In genomic region chr14:30868826-30869225, GRCm38 (mm10) we compare ENCODE assay signal across 16 mouse cellular contexts. TPM values are rescaled to one million over a fixed set of nuclear protein-coding genes. Genes with fewer than 3 reads are reported as not detected.
DNase-seq lines count a peak whose midpoint lies in the region; ATAC-seq and TF ChIP-seq lines count a peak whose summit lies in the region.
"Had no signal": no experiment of that assay in that cellular context is flagged by ENCODE, and none has a peak within 500 bp of the region (broad histone marks: within the 10 kb centered on the region; RNA-seq: fewer than 3 reads in every experiment).

No protein-coding gene starts in this region.

- no peaks in the 10 kb centered on the region for H3K9me3 ChIP-seq in heart, embryonic 14.5 days (ENCODE audit: control insufficient read depth, low read length)
- no peaks in the 10 kb centered on the region for H3K9me3 ChIP-seq in ES-Bruce4 (replicated peaks; ENCODE audit: control insufficient read depth, insufficient read depth, low read length, poor library complexity, severe bottlenecking)
- H3K9me3 ChIP-seq in liver, embryonic 15.5 days (replicated peaks), result no peaks in the 10 kb centered on the region
- H3K9me3 ChIP-seq in midbrain, embryonic 14.5 days (ENCODE audit: control insufficient read depth, low read length), result no peaks in the 10 kb centered on the region
- H3K9me3 ChIP-seq: forebrain, embryonic 12.5 days; stomach, embryonic 15.5 days had no signal

- H3K9ac ChIP-seq in heart, embryonic 14.5 days (ENCODE audit: low read length), result no peak overlapping the region
- H3K9ac ChIP-seq in ES-Bruce4 (ENCODE audit: low read depth, poor library complexity, severe bottlenecking), result no peak overlapping the region
- H3K9ac ChIP-seq in liver, embryonic 15.5 days, result no peak overlapping the region
- no peak overlapping the region for H3K9ac ChIP-seq in midbrain, embryonic 14.5 days (replicated peaks; ENCODE audit: low read length)
- H3K9ac ChIP-seq: forebrain, embryonic 12.5 days; stomach, embryonic 15.5 days had no signal

- TF ChIP-seq EP300 in ES-Bruce4 (IDR thresholded peaks at IDR 0.05; ENCODE audit: insufficient read depth, low read depth, low read length), result no peak

- peak overlapping the region; percentile 83 to 91; a peak in 3 of 4 replicates for H3K27ac ChIP-seq in heart, embryonic 14.5 days (replicated peaks in 1 of 2; ENCODE audit: control insufficient read depth in 1 of 2, insufficient read depth in 1 of 2, low read depth in 2 of 2, low read length in 2 of 2)
- peak overlapping the region; percentile 28; the same call in 1 of the 2 replicates for H3K27ac ChIP-seq in ES-Bruce4 (ENCODE audit: insufficient read depth, low read length)
- H3K27ac ChIP-seq in brown adipose tissue, adult 24 weeks (replicated peaks; ENCODE audit: low read depth, low read length), result peak overlapping the region; percentile 84
- peak overlapping the region; percentile 67 for H3K27ac ChIP-seq in liver, embryonic 15.5 days (replicated peaks)
- no peak overlapping the region for H3K27ac ChIP-seq in midbrain, embryonic 14.5 days (replicated peaks; ENCODE audit: low read depth, low read length)
- H3K27ac ChIP-seq: forebrain, embryonic 12.5 days had no signal

- peaks cover 37% of the 10 kb centered on the region for H3K36me3 ChIP-seq in heart, embryonic 14.5 days (ENCODE audit: control insufficient read depth, insufficient read depth, low read length)
- H3K36me3 ChIP-seq in ES-Bruce4 (ENCODE audit: control insufficient read depth, insufficient read depth, low read length, poor library complexity, severe bottlenecking), result no peaks in the 10 kb centered on the region
- peaks cover 18% of the 10 kb centered on the region for H3K36me3 ChIP-seq in liver, embryonic 15.5 days (replicated peaks)
- H3K36me3 ChIP-seq in midbrain, embryonic 14.5 days (ENCODE audit: control insufficient read depth, insufficient read depth, low read length), result peaks cover 38% of the 10 kb centered on the region
- H3K36me3 ChIP-seq: stomach, embryonic 15.5 days had no signal

- WGBS in heart, embryonic 14.5 days, result 83% methylated on average over 10 of the region's 10 CpGs
- WGBS in liver, embryonic 15.5 days (ENCODE audit: insufficient replicate concordance), result 58% methylated on average over 10 of the region's 10 CpGs
- 90% methylated on average over 10 of the region's 10 CpGs for WGBS in midbrain, embryonic 14.5 days

- intact Hi-C loops in heart, postnatal 25 days (cut with DNase I), result loop anchor here (5.0 kb wide), 4 partner anchors 152 to 277 kb away; no protein-coding TSS in a partner anchor
- intact Hi-C loops in left cerebral cortex, postnatal 25 days (cut with DNase I), result loop anchor here (5.0 kb wide), 1 partner anchor 42 kb away; the partner anchor contains the start of gene Tmem110

- no peak overlapping the region for H3K4me3 ChIP-seq in heart, embryonic 14.5 days (ENCODE audit: control insufficient read depth in 1 of 2, insufficient read depth in 1 of 2, low read depth in 1 of 2, low read length in 2 of 2)
- H3K4me3 ChIP-seq in ES-Bruce4 (ENCODE audit: low read depth, low read length), result no peak overlapping the region
- H3K4me3 ChIP-seq in brown adipose tissue, adult 24 weeks (ENCODE audit: insufficient read depth, low read depth, low read length), result no peak overlapping the region
- no peak overlapping the region for H3K4me3 ChIP-seq in liver, embryonic 15.5 days (replicated peaks)
- H3K4me3 ChIP-seq in midbrain, embryonic 14.5 days (replicated peaks; ENCODE audit: low read depth, low read length), result no peak overlapping the region
- H3K4me3 ChIP-seq: forebrain, embryonic 12.5 days; stomach, embryonic 15.5 days had no signal

- peaks cover 15 to 25% of the 10 kb centered on the region in 2 experiments for H3K4me1 ChIP-seq in heart, embryonic 14.5 days (ENCODE audit: control insufficient read depth in 2 of 2, insufficient read depth in 2 of 2, low read length in 2 of 2)
- H3K4me1 ChIP-seq in ES-Bruce4 (ENCODE audit: control insufficient read depth, insufficient read depth, low read length), result no peaks in the 10 kb centered on the region
- H3K4me1 ChIP-seq in brown adipose tissue, adult 24 weeks (ENCODE audit: control insufficient read depth, insufficient read depth, insufficient read length, low read length), result peaks cover 18% of the 10 kb centered on the region
- H3K4me1 ChIP-seq in liver, embryonic 15.5 days (replicated peaks), result peaks cover 43% of the 10 kb centered on the region
- H3K4me1 ChIP-seq in midbrain, embryonic 14.5 days (ENCODE audit: control insufficient read depth, insufficient read depth, low read length), result no peaks in the 10 kb centered on the region
- H3K4me1 ChIP-seq: forebrain, embryonic 12.5 days had no signal

- H3K4me2 ChIP-seq in heart, embryonic 14.5 days (ENCODE audit: low read length), result no peak overlapping the region
- H3K4me2 ChIP-seq in liver, embryonic 15.5 days, result no peak overlapping the region
- no peak overlapping the region for H3K4me2 ChIP-seq in midbrain, embryonic 14.5 days (ENCODE audit: low read length)
- H3K4me2 ChIP-seq: forebrain, embryonic 12.5 days; stomach, embryonic 15.5 days had no signal

- TF ChIP-seq POLR2A in ES-Bruce4 (IDR thresholded peaks at IDR 0.05; ENCODE audit: insufficient read depth, low read length), result no peak

- no peak for DNase-seq in heart, postnatal 25 days (ENCODE audit: low spot score)
- no peak for DNase-seq in midbrain, embryonic 14.5 days
- DNase-seq in left cerebral cortex, postnatal 25 days (ENCODE audit: low spot score in 2 of 2), result no peak
- DNase-seq: cerebellum, adult 9-11 months; kidney, adult 11 months; right cerebral cortex, postnatal 25 days had no signal

- no peak for ATAC-seq in heart, embryonic 14.5 days (ENCODE audit: insufficient number of reproducible peaks, insufficient read depth, low FRiP score, low read depth)
- ATAC-seq in liver, embryonic 15.5 days (ENCODE audit: insufficient read depth), result no peak
- ATAC-seq in midbrain, embryonic 14.5 days (ENCODE audit: low FRiP score, low TSS enrichment), result no peak
- ATAC-seq: hindbrain, embryonic 16.5 days had no signal

- no peak for TF ChIP-seq CTCF in ES-Bruce4 (IDR thresholded peaks at IDR 0.05; ENCODE audit: low read depth, low read length)

- H3K27me3 ChIP-seq in heart, embryonic 14.5 days (ENCODE audit: control insufficient read depth, insufficient read depth, low read length), result no peaks in the 10 kb centered on the region
- no peaks in the 10 kb centered on the region for H3K27me3 ChIP-seq in ES-Bruce4 (ENCODE audit: control insufficient read depth, insufficient read depth, low read length, poor library complexity, severe bottlenecking)
- H3K27me3 ChIP-seq in liver, embryonic 15.5 days, result no peaks in the 10 kb centered on the region
- H3K27me3 ChIP-seq in midbrain, embryonic 14.5 days (ENCODE audit: control insufficient read depth, insufficient read depth, low read length), result no peaks in the 10 kb centered on the region
- H3K27me3 ChIP-seq: forebrain, embryonic 12.5 days; stomach, embryonic 15.5 days had no signal

RNA-seq across cellular contexts. Expression of gene Mustn1, which starts 10.2 kb away (rescaled TPM):
- polyA plus RNA-seq in heart, embryonic 14.5 days (2014; fragmentation: Nextera tagmentation; extraction: Ambion mirVana), result 3.3 and 4.3 TPM in 2 replicates
- 10 to 100 TPM; 11.1 to 16.9 TPM for total RNA-seq in heart, postnatal 25 days (2021)
- polyA plus RNA-seq in ES-Bruce4 (2011; ENCODE audit: insufficient read depth, insufficient read length, low read depth, missing spikeins), result 0.49 TPM in 1 of 2 replicates, not detected in the other
- 6.8 and 12.9 TPM in 2 replicates for polyA plus RNA-seq in brown adipose tissue, adult 24 weeks (2012; ENCODE audit: insufficient read depth, insufficient read length, missing spikeins)
- 1.1 and 1.6 TPM in 2 replicates for polyA plus RNA-seq in liver, embryonic 15.5 days (2015; fragmentation: Nextera tagmentation; extraction: Ambion mirVana)
- 0.18 and 0.34 TPM in 2 replicates for polyA plus RNA-seq in midbrain, embryonic 14.5 days (2014; fragmentation: Nextera tagmentation; extraction: Ambion mirVana)
- total RNA-seq in left cerebral cortex, postnatal 25 days (2021), result 1 to 10 TPM; 3.1 to 3.8 TPM
- total RNA-seq: hematopoietic stem cell, adult 5-6 weeks had no signal

RNA-seq across cellular contexts. Expression of gene Itih4, which starts 17.4 kb away (rescaled TPM):
- 0.27 and 0.53 TPM in 2 replicates for polyA plus RNA-seq in heart, embryonic 14.5 days (2014; fragmentation: Nextera tagmentation; extraction: Ambion mirVana)
- total RNA-seq in heart, postnatal 25 days (2021), result 1 to 10 TPM; 4.8 to 6.9 TPM
- 0.29 TPM in 1 of 2 replicates, not detected in the other for polyA plus RNA-seq in ES-Bruce4 (2011; ENCODE audit: insufficient read depth, insufficient read length, low read depth, missing spikeins)
- 0.96 and 1.3 TPM in 2 replicates for polyA plus RNA-seq in brown adipose tissue, adult 24 weeks (2012; ENCODE audit: insufficient read depth, insufficient read length, missing spikeins)
- 205 and 267 TPM in 2 replicates for polyA plus RNA-seq in liver, embryonic 15.5 days (2015; fragmentation: Nextera tagmentation; extraction: Ambion mirVana)
- not detected in 2 replicates for polyA plus RNA-seq in midbrain, embryonic 14.5 days (2014; fragmentation: Nextera tagmentation; extraction: Ambion mirVana)
- total RNA-seq in left cerebral cortex, postnatal 25 days (2021), result under 1 TPM; 0.11 to 0.30 TPM
- total RNA-seq: hematopoietic stem cell, adult 5-6 weeks; megakaryocyte-erythroid progenitor cell, adult 5-6 weeks had no signal
- polyA plus RNA-seq: embryonic facial prominence, embryonic 11.5 days; forebrain, embryonic 12.5 days; hindbrain, embryonic 16.5 days had no signal

RNA-seq across cellular contexts. Expression of gene Tmem110, which starts 43.4 kb away (rescaled TPM):
- 15.4 and 16.3 TPM in 2 replicates for polyA plus RNA-seq in heart, embryonic 14.5 days (2014; fragmentation: Nextera tagmentation; extraction: Ambion mirVana)
- total RNA-seq in heart, postnatal 25 days (2021), result 1 to 10 TPM; 8.1 to 8.7 TPM
- 18.1 and 18.6 TPM in 2 replicates for polyA plus RNA-seq in ES-Bruce4 (2011; ENCODE audit: insufficient read depth, insufficient read length, low read depth, missing spikeins)
- 37.1 and 40.5 TPM in 2 replicates for polyA plus RNA-seq in brown adipose tissue, adult 24 weeks (2012; ENCODE audit: insufficient read depth, insufficient read length, missing spikeins)
- polyA plus RNA-seq in liver, embryonic 15.5 days (2015; fragmentation: Nextera tagmentation; extraction: Ambion mirVana), result 8.8 and 8.9 TPM in 2 replicates
- 16.1 and 18.7 TPM in 2 replicates for polyA plus RNA-seq in midbrain, embryonic 14.5 days (2014; fragmentation: Nextera tagmentation; extraction: Ambion mirVana)
- total RNA-seq in left cerebral cortex, postnatal 25 days (2021), result 10 to 100 TPM; 18.7 to 21.0 TPM

RNA-seq across cellular contexts. Expression of gene Itih3, which starts 54.7 kb away (rescaled TPM):
- 1.5 and 2.2 TPM in 2 replicates for polyA plus RNA-seq in heart, embryonic 14.5 days (2014; fragmentation: Nextera tagmentation; extraction: Ambion mirVana)
- under 1 TPM; 0.39 to 0.64 TPM for total RNA-seq in heart, postnatal 25 days (2021)
- not detected in 2 replicates for polyA plus RNA-seq in ES-Bruce4 (2011; ENCODE audit: insufficient read depth, insufficient read length, low read depth, missing spikeins)
- 0.55 TPM in 1 of 2 replicates, not detected in the other for polyA plus RNA-seq in brown adipose tissue, adult 24 weeks (2012; ENCODE audit: insufficient read depth, insufficient read length, missing spikeins)
- 434 and 589 TPM in 2 replicates for polyA plus RNA-seq in liver, embryonic 15.5 days (2015; fragmentation: Nextera tagmentation; extraction: Ambion mirVana)
- polyA plus RNA-seq in midbrain, embryonic 14.5 days (2014; fragmentation: Nextera tagmentation; extraction: Ambion mirVana), result 0.53 and 0.84 TPM in 2 replicates
- 10 to 100 TPM; 17.2 to 22.3 TPM for total RNA-seq in left cerebral cortex, postnatal 25 days (2021)
- total RNA-seq: hematopoietic stem cell, adult 5-6 weeks; megakaryocyte-erythroid progenitor cell, adult 5-6 weeks had no signal

Comparison
In these comparisons a context has a peak if more than half of its experiments do, and no peak if none do; other contexts are left out.
1. RNA of gene Itih4, which starts 17.4 kb away (polyA plus RNA-seq): 205 to 267 TPM in liver, embryonic 15.5 days; 0.96 to 1.3 TPM in brown adipose tissue, adult 24 weeks, 0.29 TPM in ES-Bruce4, 0.27 to 0.53 TPM in heart, embryonic 14.5 days and not detected in midbrain, embryonic 14.5 days; every median in the first group is over 10 times any median in the second.